Mouse (Mus musculus) ovary, postnatal 14 days (tissue): Measurements from ENCODE around the gene H2al1m.
"Not testable (repeated sequence)": the region's sequence is repeated elsewhere in the genome, so short reads cannot be mapped to it uniquely, and the experiment has no call there.

Experiments
- DNase-seq: peaks from one replicate; pipeline ENCODE4 v3.0.0; 2022; ENCODE audit warnings: low spot score

The H2al1m gene

DNA sequence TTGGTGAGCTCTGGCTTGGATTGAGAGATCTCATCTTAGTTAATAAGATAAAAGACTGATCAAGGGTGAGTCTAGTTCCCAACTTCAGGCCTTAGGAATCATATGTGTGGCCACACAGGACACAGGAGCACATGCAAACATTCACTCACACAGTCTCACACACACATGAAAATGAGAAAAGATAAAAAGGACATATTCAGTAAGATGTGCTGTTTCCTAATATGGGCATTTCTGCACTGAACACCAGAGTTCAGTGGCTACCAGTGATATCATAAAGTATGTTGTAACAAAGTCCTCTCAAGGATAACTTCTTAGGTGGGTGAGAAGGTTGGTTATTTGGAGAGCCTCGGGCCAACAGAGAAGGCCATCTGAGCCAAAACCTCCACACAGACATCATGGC, at the start of gene H2al1m:
Gene H2al1m, plus strand, starts transcription at position 301 of the 400 bp plus-strand sequence.
- DNase-seq: not testable (repeated sequence)

DNA sequence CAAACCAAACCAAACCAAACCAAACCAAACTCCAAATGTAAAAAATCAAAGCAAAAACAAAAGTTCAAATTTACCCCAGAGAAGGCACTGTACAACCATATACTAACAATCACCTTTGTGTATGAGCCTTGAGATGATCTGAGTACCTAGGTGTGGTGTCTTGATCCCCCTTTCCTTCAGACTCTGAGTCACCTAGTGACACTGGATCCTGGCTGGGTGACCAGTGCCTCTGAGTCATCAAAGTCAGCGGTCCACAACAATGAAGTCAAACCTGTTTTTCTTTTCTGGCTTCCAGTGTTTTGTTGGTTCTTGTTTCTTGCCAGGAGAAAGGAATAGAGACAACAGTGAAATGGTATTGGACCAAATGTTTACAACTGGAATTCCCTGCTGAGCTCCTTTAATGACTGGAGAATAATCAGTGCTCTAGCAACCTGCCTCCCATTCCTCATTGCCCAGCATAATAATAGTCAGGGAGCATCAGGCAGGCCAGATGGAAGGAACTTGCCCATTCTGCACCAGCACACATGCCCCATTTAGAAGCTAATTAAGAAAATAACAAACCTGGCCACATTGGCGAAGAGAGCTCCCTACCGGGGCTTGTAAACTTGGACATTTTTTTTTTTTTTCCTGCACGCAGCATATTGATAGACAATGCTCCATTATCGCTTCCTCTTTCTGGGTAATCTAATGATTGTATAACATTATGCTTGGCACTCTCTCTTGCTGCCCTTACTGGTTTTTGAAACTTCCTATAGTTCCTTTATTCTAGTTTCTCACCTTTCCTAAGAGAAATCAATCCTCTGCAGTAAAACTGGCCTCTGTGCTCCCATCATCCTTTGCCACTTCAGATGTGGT, 42.6 kb upstream of the H2al1m start:
- DNase-seq: no peak

- no peak for DNase-seq
Measured at GRCm38 (mm10) chrX:9243381-9243864, 40.1 kb upstream of the H2al1m start.

GRCm38 (mm10) chrX:9244603-9245336, 38.8 kb upstream of the H2al1m start:
- DNase-seq: no peak

DNA sequence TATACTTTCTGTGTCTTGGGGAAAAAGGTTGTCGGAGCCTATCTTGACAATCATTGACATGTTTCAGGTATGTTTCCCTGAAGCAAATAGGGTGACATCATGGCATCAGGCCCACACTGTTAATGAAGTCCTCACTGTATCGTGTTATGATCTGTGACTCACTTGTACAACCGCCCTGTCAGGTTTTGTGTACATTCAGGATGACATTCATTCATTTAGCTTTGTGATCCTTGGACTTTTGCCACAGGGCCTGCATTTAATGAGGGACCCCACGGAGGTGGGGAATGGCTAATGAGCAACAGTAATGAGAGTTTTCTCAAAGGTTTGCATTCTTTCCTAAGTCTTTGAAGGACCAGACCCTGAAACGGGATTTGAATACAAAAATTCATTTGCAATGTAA, 34.7 kb upstream of the H2al1m start:
- no peak for DNase-seq

- no peak for DNase-seq
Measured at GRCm38 (mm10) chrX:9253990-9254389, 29.6 kb upstream of the H2al1m start.

DNA sequence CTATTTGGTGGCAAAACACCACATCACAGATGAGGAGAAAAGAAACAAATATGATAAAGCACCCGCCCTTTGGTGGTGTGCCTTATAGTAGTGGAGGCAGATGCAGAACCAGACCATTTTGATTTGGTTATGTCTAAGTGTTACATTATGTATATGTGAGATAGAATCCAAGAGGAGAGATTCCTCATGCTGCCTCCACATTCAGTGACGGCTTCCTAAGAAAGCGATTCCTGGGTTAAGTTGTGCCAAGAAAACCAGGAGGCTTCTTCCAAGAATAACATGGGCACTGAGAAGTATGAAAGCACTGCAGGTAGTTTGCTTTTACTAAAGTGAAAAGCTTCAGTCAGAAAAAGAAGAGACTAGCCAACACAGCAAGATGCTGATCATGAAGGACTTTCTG, 28.7 kb upstream of the H2al1m start:
- DNase-seq: no peak

- no peak for DNase-seq
Measured at GRCm38 (mm10) chrX:9256766-9257165, 26.8 kb upstream of the H2al1m start, which contains the start of gene Gm14862. Gene Gm14862, minus strand, starts transcription at chrX:9256899.

- no peak for DNase-seq
Measured at GRCm38 (mm10) chrX:9257831-9258230, 25.7 kb upstream of the H2al1m start.

- DNase-seq: no peak
Measured at GRCm38 (mm10) chrX:9259267-9259666, 24.3 kb upstream of the H2al1m start.

- DNase-seq: no peak
Measured at GRCm38 (mm10) chrX:9271112-9271511, 12.5 kb upstream of the H2al1m start.

DNA sequence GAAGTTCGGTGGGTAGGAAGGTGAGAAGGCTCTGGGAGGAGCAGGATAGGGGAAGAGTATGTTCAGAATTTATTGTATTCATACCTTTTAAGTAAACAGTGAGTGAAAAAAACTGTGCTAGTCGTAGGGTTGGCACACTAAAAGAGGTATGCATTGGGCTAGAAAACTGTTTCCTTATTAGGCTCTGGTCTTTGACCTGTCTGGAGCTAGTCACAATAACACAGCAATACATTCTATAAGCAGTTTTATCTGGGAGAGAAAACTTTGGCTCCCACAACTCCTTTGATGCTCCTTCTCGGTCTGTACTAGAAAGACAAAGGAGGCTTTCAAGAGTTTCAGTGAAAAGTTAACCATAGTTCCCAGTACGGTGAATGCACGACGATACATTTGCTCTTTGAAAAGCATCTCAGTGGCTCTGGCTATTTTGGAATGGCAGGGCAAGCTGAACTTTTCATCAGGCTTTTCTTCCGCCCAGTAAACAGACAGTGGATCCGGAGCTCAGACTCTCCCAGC, 11.6 kb upstream of the H2al1m start:
- no peak for DNase-seq

DNA sequence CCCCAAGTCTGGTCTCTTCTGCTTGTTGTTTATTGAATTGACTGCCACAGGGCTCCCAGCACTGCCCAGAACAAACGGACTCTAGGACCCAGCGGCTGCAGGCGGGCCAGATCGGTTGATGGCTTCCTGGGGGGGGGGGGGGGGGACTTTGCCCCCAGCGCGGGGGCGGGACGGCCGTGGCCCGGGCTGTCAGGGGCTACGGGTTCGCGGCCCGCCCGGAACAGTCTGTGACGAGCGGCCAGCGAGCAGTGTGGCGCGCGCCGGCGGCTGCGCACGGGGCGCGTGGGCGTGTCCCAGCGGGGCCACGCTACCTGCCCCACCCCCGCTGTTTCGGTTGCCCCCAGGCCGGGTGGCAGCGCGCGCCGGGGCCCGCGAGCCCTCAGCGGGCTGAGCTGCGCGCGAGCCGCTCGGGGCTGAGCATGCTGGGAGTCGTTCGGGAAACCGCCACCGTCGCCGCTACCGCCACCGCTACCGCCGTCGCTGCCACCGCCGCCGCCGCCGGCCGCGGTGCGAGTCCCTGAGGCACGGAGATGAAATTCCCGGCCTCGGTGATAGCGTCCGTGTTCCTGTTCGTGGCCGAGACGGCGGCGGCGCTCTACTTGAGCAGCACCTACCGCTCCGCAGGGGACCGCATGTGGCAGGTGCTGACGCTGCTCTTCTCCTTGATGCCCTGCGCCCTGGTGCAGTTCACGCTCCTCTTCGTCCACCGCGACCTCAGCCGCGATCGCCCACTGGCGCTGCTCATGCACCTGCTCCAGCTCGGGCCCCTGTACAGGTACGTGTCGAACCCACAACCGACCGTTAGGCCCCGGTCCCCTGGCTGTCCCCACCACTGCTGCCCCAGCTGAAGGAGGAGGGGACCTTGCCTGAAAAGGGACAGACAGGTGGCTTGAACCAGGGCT, 10.9 kb upstream of the H2al1m start, which contains the start of gene Xk:
Gene Xk, plus strand, starts transcription at position 297 of the 902 bp plus-strand sequence.
- DNase-seq: peak; percentile 22

DNA sequence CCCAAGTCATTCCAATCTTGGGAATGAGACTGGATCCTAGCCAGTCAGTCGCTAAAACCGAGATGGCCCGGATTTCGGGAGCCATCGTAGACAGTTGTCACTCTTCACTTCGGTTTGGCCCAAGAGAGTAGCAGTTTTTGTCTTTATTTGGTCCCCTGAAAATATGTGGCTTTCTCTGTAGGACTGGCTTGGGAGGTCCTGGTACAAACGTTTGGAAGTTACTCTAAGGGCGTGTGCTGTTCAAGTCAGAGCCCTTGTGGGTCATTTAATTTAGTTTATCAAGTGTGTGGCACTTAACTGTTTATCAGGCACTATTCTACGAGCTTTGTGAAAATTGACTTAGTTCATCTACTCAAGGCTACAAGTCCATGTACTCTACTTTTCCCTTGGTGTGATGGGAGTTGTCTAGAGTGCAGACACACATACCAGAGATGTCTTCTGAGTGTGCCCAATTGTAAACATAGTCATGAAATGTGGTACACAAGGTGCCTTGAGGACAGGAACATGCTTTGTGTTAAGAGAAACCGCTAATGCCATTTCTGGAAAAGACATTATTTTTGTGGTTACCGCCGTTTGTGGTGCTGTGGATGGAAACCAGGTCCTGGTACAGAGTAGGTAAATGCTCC, 10.1 kb upstream of the H2al1m start:
- no peak for DNase-seq

DNA sequence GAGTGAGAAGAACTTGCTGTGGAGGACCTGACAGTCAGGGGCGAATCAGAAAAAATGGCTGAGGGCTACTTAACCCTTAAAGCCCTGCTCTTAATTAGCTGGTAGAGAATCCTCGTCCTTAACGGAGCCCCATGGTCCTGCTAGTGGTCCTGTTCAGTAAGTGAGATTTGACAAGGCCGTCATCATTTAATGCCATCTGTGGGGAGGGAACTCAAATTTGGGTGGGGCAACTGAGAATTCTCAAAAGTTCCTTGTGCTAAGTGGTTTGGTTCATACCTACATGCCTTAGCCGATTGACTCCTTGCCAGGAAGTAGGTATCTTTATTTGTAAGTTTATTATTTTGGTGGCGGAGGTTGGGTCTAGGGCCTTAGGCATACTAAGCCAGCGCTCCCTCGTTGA, 9.2 kb upstream of the H2al1m start:
- no peak for DNase-seq

GRCm38 (mm10) chrX:9293140-9293829, 9.7 kb downstream of the H2al1m start:
- not testable (repeated sequence) for DNase-seq

DNA sequence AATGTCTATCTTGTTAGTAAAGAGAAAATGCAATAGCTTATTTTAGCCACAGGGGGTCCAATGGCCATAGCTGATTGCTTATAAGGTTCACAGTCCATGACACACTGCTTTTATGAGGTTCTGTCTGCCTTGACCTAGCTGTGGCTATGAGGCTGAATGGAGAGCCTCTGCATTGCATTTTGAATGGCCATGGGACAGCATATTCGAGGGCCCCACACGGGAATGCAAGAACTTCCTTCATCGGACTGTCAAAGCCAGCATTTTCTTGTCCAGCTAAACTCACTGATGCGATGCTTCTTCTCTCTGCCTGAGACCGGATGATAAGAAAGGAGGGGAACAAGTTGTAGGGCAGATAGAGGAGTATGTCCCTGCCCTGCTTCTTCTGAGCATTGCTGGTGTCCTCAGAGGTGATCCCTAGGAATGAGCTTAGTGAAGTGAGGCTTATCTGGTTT, 14.9 kb downstream of the H2al1m start:
- DNase-seq: no peak

GRCm38 (mm10) chrX:9302791-9303190, 19.2 kb downstream of the H2al1m start:
- no peak for DNase-seq

GRCm38 (mm10) chrX:9303455-9303854, 19.9 kb downstream of the H2al1m start:
- DNase-seq: no peak

DNA sequence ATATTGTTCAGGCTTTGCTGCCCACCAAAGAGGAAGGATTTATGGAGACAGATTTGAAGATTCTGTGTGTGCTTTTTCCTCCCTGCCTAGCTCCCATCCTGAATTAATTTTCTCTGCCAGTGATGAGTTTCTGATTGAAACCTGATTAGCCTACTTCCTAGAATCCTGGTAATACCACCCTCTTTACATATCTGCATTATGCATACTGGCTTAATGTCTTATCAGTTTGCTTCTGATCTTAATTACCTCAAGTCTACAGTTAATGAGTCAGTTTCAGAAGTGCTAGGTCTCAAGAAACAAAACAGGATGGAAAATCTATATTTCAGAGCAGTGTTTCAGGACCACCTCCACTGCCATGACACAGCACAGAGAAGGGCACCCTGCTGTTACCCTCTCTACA, 32.9 kb downstream of the H2al1m start:
- DNase-seq: not testable (repeated sequence)
